Mouse (Mus musculus) testis, adult 2 months (tissue): ENCODE results near the gene Vps4b. TPM values are rescaled to one million over a fixed set of nuclear protein-coding genes. Genes with fewer than 3 reads are reported as not detected.

ENCODE experiments used
- H3K27ac ChIP-seq: fragments of 200-500 bp; 2 replicates; pipeline ENCODE4 v1.5.1; 2012; ENCODE audit warnings: low read depth, low read length; ENCODE audit not compliant: control insufficient read depth, insufficient read depth
- H3K27me3 ChIP-seq: fragments of 200-500 bp; 2 replicates; pipeline ENCODE4 v1.6.1; 2012; ENCODE audit warnings: mild to moderate bottlenecking, low read length, moderate library complexity; ENCODE audit not compliant: control insufficient read depth, insufficient read depth
- H3K36me3 ChIP-seq: fragments of 200-500 bp; 2 replicates; pipeline ENCODE4 v1.6.1; 2012; ENCODE audit warnings: mild to moderate bottlenecking, low read length; ENCODE audit not compliant: control insufficient read depth, insufficient read depth
- H3K4me1 ChIP-seq: fragments of 200-500 bp; 2 replicates; pipeline ENCODE4 v1.6.1; 2012; ENCODE audit warnings: low read length; ENCODE audit not compliant: control insufficient read depth, insufficient read depth
- H3K4me3 ChIP-seq: fragments of 200-500 bp; 2 replicates; pipeline ENCODE4 v1.5.1; 2012; ENCODE audit warnings: low read depth, mild to moderate bottlenecking, low read length, moderate library complexity, mixed read lengths; ENCODE audit not compliant: control insufficient read depth
- CTCF ChIP-seq: fragments of 200-500 bp; IDR thresholded peaks from 2 replicates; pipeline ENCODE4 v1.5.1; 2012; ENCODE audit warnings: low read depth, mild to moderate bottlenecking, inconsistent platforms, low read length, moderate library complexity; ENCODE audit not compliant: control insufficient read depth, insufficient read depth, insufficient replicate concordance
- POLR2A ChIP-seq: fragments of 200-500 bp; IDR thresholded peaks from 2 replicates; pipeline ENCODE4 v1.6.1; 2012; ENCODE audit warnings: low read depth, mild to moderate bottlenecking, inconsistent platforms, low read length, moderate library complexity; ENCODE audit not compliant: control insufficient read depth
- polyA plus RNA-seq: library from polyadenylated mRNA; depleted of rRNA; stranded (reverse); fragments of >200 nt; gene quantifications from 2 replicates; pipeline ENCODE4 v1.2.3, GENCODE M21; 2012

Vps4b gene
- polyA plus RNA-seq, 1 experiment: 7.1 TPM

DNA sequence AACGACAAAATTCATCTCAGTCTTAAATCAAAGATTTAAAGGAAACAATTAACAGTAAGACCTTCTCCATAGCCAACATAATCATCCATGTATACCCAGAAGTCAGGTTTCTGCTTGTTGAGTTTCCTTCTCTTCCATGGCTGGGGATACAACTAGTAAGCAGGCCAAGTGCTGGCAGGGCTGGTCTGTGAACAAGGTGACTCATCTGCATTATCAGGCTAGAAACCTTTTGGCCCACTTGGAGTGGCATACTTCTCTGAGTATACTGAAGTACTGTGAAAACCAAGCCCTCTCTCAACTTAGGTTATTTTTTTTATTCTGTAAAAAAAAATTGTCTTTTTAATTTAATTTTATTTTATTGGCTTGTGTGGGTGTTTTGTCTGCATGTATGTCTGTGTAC lies 2.9 kb upstream of the Vps4b start:
- Histone ChIP-seq H3K4me3 (no peak overlapping the region), H3K4me1 (peaks cover 2% of the 10 kb centered on the region; the same call in 1 of the 2 replicates)

DNA sequence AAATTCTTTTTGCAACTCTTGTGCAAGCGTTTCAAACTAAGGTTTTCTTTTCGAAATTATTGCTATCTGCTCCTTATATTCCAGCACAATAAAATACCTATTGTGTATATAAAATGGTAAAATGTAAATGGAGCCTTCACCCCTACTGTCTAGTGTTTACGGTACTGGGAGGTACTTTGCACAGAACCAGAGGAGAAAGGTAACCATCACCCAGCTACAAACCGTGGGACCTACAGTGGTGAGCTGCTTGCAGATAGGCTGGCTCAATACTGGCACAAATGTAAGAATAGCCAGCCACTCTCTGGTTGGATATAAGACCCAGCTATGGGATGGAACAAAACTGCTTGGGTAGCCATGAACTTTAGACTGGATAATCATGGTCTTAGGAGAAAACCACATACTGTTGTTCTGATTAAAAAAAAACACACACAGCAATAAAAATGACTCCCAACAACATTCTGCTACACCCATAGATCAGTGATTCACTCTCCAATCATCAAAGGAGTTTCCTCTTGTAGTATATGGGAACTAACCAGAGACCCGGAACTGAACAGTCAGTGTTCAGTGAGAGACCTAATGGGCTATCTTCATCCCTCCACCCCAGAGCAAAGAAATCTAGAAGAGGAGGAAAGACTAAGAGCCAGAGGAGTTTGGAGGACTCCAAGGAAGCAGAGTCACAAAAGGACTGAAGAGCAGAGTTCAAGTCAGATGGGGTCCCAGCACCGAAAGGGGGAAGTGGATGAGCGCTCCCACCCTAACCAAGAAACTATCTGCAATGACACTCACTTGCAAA lies 655 bp upstream of the Vps4b start:
- peak overlapping the region; percentile 91; the same call in 1 of the 2 replicates for H3K4me3 ChIP-seq
- H3K4me1 ChIP-seq: peaks cover 2% of the 10 kb centered on the region; the same call in 1 of the 2 replicates
- H3K27ac ChIP-seq: no peak overlapping the region; the same call in 1 of the 2 replicates
- H3K27me3 ChIP-seq: no peaks in the 10 kb centered on the region
- no peaks in the 10 kb centered on the region for H3K36me3 ChIP-seq
- no peak for TF ChIP-seq POLR2A
- no peak for TF ChIP-seq CTCF

More for the DNA sequence above, 2.9 kb upstream of the Vps4b start:
- no peaks in the 10 kb centered on the region for H3K36me3 ChIP-seq
- H3K27ac ChIP-seq: no peak overlapping the region
- no peaks in the 10 kb centered on the region for H3K27me3 ChIP-seq
- TF ChIP-seq CTCF (no peak), POLR2A (no peak)

DNA sequence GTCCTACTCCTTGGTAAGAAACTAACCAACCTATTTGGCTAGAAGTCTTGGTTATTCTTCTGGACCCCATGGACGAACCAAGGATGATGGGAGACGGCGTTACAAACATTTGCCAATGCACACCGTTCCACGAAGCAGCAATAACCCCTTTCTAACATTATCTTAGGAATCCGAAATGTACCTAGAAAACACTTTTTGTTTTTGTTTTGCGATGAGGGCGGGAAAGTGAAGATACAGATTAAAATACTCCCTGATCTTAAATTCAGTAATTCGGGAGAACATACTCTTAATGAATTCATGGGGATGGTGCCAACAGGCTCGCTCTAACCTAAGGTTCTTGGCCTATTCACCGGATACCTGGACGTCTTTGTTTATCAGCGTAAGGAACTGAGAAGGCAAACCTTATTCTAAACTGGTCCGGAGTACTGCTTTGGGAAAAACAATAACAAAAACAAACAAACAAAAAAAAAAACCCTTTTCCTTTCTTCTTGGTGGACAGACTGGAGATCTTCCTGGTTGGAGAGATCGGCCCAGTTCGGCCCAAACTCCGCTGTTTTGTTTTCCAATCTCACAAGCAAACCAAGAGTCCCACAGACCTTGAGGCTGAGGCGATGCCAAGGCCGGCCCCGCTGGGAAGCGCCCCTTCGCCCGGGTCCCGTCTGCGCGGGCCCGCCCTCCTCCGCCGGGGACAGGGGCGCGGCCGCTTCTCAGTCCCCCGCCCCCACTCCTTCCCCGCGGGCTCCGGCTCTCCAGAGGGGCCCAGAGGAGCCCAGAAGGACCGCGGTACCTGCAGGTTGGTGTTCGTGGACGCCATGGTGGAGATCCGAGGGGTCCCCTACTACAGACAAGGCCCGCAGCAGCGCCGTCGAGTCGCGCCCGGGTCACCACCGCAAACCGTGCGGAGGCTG lies 640 bp downstream of the Vps4b start:
- Histone ChIP-seq H3K27me3 (no peaks in the 10 kb centered on the region), H3K27ac (peak overlapping the region; percentile 77), H3K4me1 (peaks cover 2% of the 10 kb centered on the region; the same call in 1 of the 2 replicates), H3K4me3 (peak overlapping the region; percentile 91), H3K36me3 (no peaks in the 10 kb centered on the region)
- TF ChIP-seq POLR2A (no peak), CTCF (no peak)

DNA sequence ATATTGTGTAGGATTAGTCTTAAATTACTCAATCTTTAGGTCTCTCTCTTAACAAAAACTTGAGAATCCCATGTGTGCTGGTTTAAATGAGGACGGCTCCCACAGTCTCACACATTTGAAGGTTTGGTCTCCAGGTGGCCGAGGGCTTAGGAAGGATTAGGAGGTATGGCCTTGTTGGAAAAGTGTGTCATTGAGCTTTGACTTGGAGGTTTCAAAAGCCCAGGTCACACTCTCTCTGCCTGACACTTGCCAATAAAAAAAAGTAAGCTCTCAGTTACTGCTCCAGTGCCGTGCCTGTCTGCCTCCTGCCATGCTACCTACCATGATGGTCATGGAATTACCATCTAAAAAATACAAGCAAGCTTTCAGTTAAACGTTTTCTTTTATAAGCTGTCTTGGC lies 21.6 kb downstream of the Vps4b start:
- H3K4me1 ChIP-seq: no peaks in the 10 kb centered on the region
- peaks cover 1% of the 10 kb centered on the region; the same call in 1 of the 2 replicates for H3K36me3 ChIP-seq
- H3K27ac ChIP-seq: no peak overlapping the region
- TF ChIP-seq POLR2A: no peak
- no peak for TF ChIP-seq CTCF
- H3K27me3 ChIP-seq: no peaks in the 10 kb centered on the region
- H3K4me3 ChIP-seq: no peak overlapping the region

DNA sequence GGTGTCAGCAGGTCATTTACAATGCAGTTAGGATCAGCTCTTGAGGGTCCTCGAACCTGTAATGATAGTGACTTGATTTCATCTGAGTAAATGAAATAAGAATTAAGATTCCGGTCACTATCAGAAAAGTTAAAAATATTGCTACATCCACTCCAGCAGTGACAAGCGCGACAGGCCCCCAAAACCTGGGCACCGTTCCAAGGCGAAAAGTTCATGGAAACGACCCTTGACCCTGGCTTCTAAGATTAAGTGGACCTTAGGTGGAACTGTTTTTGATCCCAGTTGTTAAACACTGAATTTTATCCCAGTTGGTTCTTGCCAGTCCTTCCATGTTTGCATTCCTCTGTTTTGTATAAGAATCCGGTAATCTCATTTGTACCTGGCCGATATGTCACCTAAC lies 22.4 kb downstream of the Vps4b start:
- TF ChIP-seq POLR2A: no peak
- TF ChIP-seq CTCF: no peak
- Histone ChIP-seq H3K36me3 (peaks cover 1% of the 10 kb centered on the region; the same call in 1 of the 2 replicates), H3K27me3 (no peaks in the 10 kb centered on the region), H3K27ac (no peak overlapping the region), H3K4me3 (no peak overlapping the region), H3K4me1 (no peaks in the 10 kb centered on the region)

DNA sequence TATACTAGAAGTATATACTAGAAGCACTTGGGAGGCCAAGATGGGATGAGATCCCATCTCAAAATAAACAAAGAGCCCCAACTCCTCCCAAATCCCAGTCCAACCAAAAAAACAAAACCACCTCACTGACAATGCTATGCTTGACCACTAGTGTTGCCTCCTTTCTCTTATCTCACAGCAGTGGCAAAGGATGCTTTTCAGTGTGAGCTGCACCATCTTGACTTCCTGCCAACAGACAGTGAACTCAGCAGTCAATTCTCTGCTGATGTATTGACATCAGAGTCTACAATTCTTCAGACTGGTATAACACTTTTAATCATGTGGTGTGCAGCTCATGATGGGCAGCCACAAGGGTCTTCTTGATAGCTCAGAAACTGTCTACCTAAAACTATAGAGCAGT lies 27.8 kb downstream of the Vps4b start:
- TF ChIP-seq CTCF: no peak
- TF ChIP-seq POLR2A: no peak
- H3K27ac ChIP-seq: no peak overlapping the region
- H3K4me1 ChIP-seq: no peaks in the 10 kb centered on the region
- no peaks in the 10 kb centered on the region for H3K27me3 ChIP-seq
- no peak overlapping the region for H3K4me3 ChIP-seq
- peaks cover 1% of the 10 kb centered on the region; the same call in 1 of the 2 replicates for H3K36me3 ChIP-seq

DNA sequence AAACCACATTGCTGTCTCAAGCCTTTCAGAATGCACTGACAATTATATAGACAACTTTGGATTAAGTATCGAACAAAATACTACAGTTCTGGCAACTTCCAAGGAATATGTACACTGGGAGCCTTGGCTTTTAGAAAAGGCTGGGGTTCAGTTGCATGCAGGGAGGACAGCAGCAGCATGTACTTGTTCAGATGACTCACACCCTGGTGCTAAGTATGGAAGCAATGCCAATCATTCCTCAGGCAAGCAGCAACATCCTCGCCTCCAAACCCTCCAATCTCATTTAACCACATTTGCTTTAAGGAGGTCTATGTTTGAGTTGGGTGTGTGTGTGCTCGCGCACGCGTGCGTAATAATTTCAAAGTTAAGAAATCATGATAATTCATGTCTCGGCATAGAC lies 30.8 kb downstream of the Vps4b start:
- Histone ChIP-seq H3K27me3 (no peaks in the 10 kb centered on the region), H3K36me3 (no peaks in the 10 kb centered on the region), H3K27ac (no peak overlapping the region), H3K4me3 (no peak overlapping the region), H3K4me1 (no peaks in the 10 kb centered on the region)
- TF ChIP-seq POLR2A: no peak
- no peak for TF ChIP-seq CTCF
